ENCODE assay signal across 9 mouse cellular contexts in genomic region chr12:107952318-107952724, GRCm38 (mm10). TPM values are rescaled to one million over a fixed set of nuclear protein-coding genes. Genes with fewer than 3 reads are reported as not detected.
DNase-seq lines count a peak whose midpoint lies in the region; ATAC-seq lines count a peak whose summit lies in the region.
"Had no signal": no experiment of that assay in that cellular context is flagged by ENCODE, and none has a peak within 500 bp of the region (broad histone marks: within the 10 kb centered on the region; RNA-seq: fewer than 3 reads in every experiment).

No protein-coding gene starts in this region.

- H3K27ac ChIP-seq in heart, embryonic 15.5 days = no peak overlapping the region
- H3K27ac ChIP-seq in heart, embryonic 11.5 days (ENCODE audit: low read depth, low read length) = no peak overlapping the region
- peak overlapping the region; percentile 56; the same call in 1 of the 2 replicates for H3K27ac ChIP-seq in forebrain, embryonic 14.5 days (ENCODE audit: low read depth, low read length)
- H3K27ac ChIP-seq in limb, embryonic 11.5 days (replicated peaks; ENCODE audit: low read depth, low read length) = no peak overlapping the region; the same call in 1 of the 2 replicates

- WGBS in heart, embryonic 15.5 days = 48% methylated on average over 20 of the region's 20 CpGs
- 68% methylated on average over 20 of the region's 20 CpGs for WGBS in heart, embryonic 11.5 days (ENCODE audit: insufficient replicate concordance)
- WGBS in forebrain, embryonic 14.5 days = 7% methylated on average over 20 of the region's 20 CpGs
- 15% methylated on average over 20 of the region's 20 CpGs for WGBS in limb, embryonic 11.5 days

- DNase-seq in NIH3T3 (ENCODE audit: low read depth) = peak; percentile 38
- DNase-seq in forebrain, embryonic 14.5 days (ENCODE audit: low spot score) = peak; percentile 92
- DNase-seq in limb, embryonic 11.5 days (ENCODE audit: low spot score) = peak; percentile 59
- no peak for DNase-seq in ovary, adult 18-20 months (ENCODE audit: low spot score)
- no peak for DNase-seq in spleen, adult 12 weeks (ENCODE audit: low spot score)
- DNase-seq in testis, postnatal 10 days (ENCODE audit: low spot score) = no peak

- no peaks in the 10 kb centered on the region for H3K27me3 ChIP-seq in heart, embryonic 15.5 days
- H3K27me3 ChIP-seq in heart, embryonic 11.5 days (ENCODE audit: control insufficient read depth, insufficient read depth, low read length) = no peaks in the 10 kb centered on the region
- no peaks in the 10 kb centered on the region for H3K27me3 ChIP-seq in forebrain, embryonic 14.5 days (replicated peaks; ENCODE audit: control insufficient read depth, insufficient read depth, low read length)
- H3K27me3 ChIP-seq in limb, embryonic 11.5 days (ENCODE audit: control insufficient read depth, insufficient read depth, low read length) = no peaks in the 10 kb centered on the region
- H3K27me3 ChIP-seq: megakaryocyte, embryonic 14.5 days had no signal

- no peak for ATAC-seq in heart, embryonic 15.5 days (replicated peaks; ENCODE audit: insufficient number of reproducible peaks, insufficient read depth, low FRiP score, low read depth)
- ATAC-seq in heart, embryonic 11.5 days (replicated peaks; ENCODE audit: insufficient number of reproducible peaks, low FRiP score, low TSS enrichment) = no peak
- ATAC-seq in forebrain, embryonic 14.5 days = peak; percentile 65
- no peak for ATAC-seq in limb, embryonic 11.5 days (ENCODE audit: insufficient number of reproducible peaks, low FRiP score, low TSS enrichment, low read depth)

- H3K9ac ChIP-seq in heart, embryonic 15.5 days = no peak overlapping the region
- H3K9ac ChIP-seq in heart, embryonic 11.5 days (ENCODE audit: low read depth, low read length) = no peak overlapping the region
- H3K9ac ChIP-seq in forebrain, embryonic 14.5 days (ENCODE audit: low read length) = peak overlapping the region; percentile 49
- H3K9ac ChIP-seq in limb, embryonic 11.5 days (ENCODE audit: low read length) = no peak overlapping the region; the same call in 1 of the 2 replicates

- peak overlapping the region; percentile 12; the same call in 1 of the 2 replicates for H3K4me3 ChIP-seq in heart, embryonic 15.5 days
- no peak overlapping the region for H3K4me3 ChIP-seq in heart, embryonic 11.5 days (ENCODE audit: low read depth, low read length)
- peak overlapping the region; percentile 18 for H3K4me3 ChIP-seq in forebrain, embryonic 14.5 days (ENCODE audit: low read depth, low read length)
- H3K4me3 ChIP-seq in limb, embryonic 11.5 days (ENCODE audit: low read depth, low read length) = no peak overlapping the region
- H3K4me3 ChIP-seq: megakaryocyte, embryonic 14.5 days had no signal

- H3K36me3 ChIP-seq in heart, embryonic 15.5 days = no peaks in the 10 kb centered on the region
- no peaks in the 10 kb centered on the region for H3K36me3 ChIP-seq in heart, embryonic 11.5 days (ENCODE audit: control insufficient read depth, insufficient read depth, low read length)
- H3K36me3 ChIP-seq in forebrain, embryonic 14.5 days (ENCODE audit: control insufficient read depth, insufficient read depth, low read length) = peaks cover 4% of the 10 kb centered on the region; the same call in 1 of the 2 replicates
- no peaks in the 10 kb centered on the region for H3K36me3 ChIP-seq in limb, embryonic 11.5 days (ENCODE audit: control insufficient read depth, insufficient read depth, low read length)

- H3K9me3 ChIP-seq in heart, embryonic 15.5 days (replicated peaks) = no peaks in the 10 kb centered on the region
- no peaks in the 10 kb centered on the region for H3K9me3 ChIP-seq in heart, embryonic 11.5 days (replicated peaks; ENCODE audit: control insufficient read depth, low read length)
- no peaks in the 10 kb centered on the region for H3K9me3 ChIP-seq in forebrain, embryonic 14.5 days (replicated peaks; ENCODE audit: control insufficient read depth, low read length)
- no peaks in the 10 kb centered on the region for H3K9me3 ChIP-seq in limb, embryonic 11.5 days (ENCODE audit: control insufficient read depth, low read length)

- H3K4me2 ChIP-seq in heart, embryonic 15.5 days = peak overlapping the region; percentile 37
- no peak overlapping the region for H3K4me2 ChIP-seq in heart, embryonic 11.5 days
- peak overlapping the region; percentile 47 for H3K4me2 ChIP-seq in forebrain, embryonic 14.5 days (ENCODE audit: low read length)
- H3K4me2 ChIP-seq in limb, embryonic 11.5 days (ENCODE audit: low read depth, severe bottlenecking) = peak overlapping the region; percentile 40

- H3K4me1 ChIP-seq in heart, embryonic 15.5 days (replicated peaks) = peaks cover 19% of the 10 kb centered on the region; the same call in 1 of the 2 replicates
- peaks cover 5% of the 10 kb centered on the region; the same call in 1 of the 2 replicates for H3K4me1 ChIP-seq in heart, embryonic 11.5 days (ENCODE audit: control insufficient read depth, insufficient read depth, low read length)
- H3K4me1 ChIP-seq in forebrain, embryonic 14.5 days (ENCODE audit: control insufficient read depth, insufficient read depth, low read length) = peaks cover 57% of the 10 kb centered on the region
- H3K4me1 ChIP-seq in limb, embryonic 11.5 days (ENCODE audit: control insufficient read depth, insufficient read depth, low read length) = peaks cover 28% of the 10 kb centered on the region
- H3K4me1 ChIP-seq: megakaryocyte, embryonic 14.5 days had no signal

RNA-seq across cellular contexts. Expression of gene Bcl11b, which starts 51.1 kb away (rescaled TPM):
- polyA plus RNA-seq in heart, embryonic 15.5 days (2015; fragmentation: Nextera tagmentation; extraction: Ambion mirVana) = 4.6 and 9.3 TPM in 2 replicates
- polyA plus RNA-seq in heart, embryonic 11.5 days (2014; fragmentation: Nextera tagmentation; extraction: Ambion mirVana) = 1.7 and 3.5 TPM in 2 replicates
- 76.7 and 86.5 TPM in 2 replicates for polyA plus RNA-seq in forebrain, embryonic 14.5 days (2014; fragmentation: Nextera tagmentation; extraction: Ambion mirVana)
- 8.7 and 12.3 TPM in 2 replicates for polyA plus RNA-seq in limb, embryonic 11.5 days (2014; fragmentation: Nextera tagmentation; extraction: Ambion mirVana)

Comparison
In these comparisons a context has a peak if more than half of its experiments do, and no peak if none do; other contexts are left out.
1. H3K4me3 ChIP-seq: peak in heart, embryonic 15.5 days (single experiment) and forebrain, embryonic 14.5 days (single experiment); none in heart, embryonic 11.5 days (single experiment) and limb, embryonic 11.5 days (single experiment).
2. DNase-seq: peak in NIH3T3 (single experiment), forebrain, embryonic 14.5 days (single experiment) and limb, embryonic 11.5 days (single experiment); none in ovary, adult 18-20 months (single experiment), spleen, adult 12 weeks (single experiment) and testis, postnatal 10 days (single experiment).